Mouse (Mus musculus): Measurements from ENCODE around the gene Prokr1. TPM values are rescaled to one million over a fixed set of nuclear protein-coding genes. Genes with fewer than 3 reads are reported as not detected.

Gene Prokr1
- 1.9 TPM in 2 replicates for polyA plus RNA-seq (2015; fragmentation: Nextera tagmentation; extraction: Ambion mirVana)

DNA sequence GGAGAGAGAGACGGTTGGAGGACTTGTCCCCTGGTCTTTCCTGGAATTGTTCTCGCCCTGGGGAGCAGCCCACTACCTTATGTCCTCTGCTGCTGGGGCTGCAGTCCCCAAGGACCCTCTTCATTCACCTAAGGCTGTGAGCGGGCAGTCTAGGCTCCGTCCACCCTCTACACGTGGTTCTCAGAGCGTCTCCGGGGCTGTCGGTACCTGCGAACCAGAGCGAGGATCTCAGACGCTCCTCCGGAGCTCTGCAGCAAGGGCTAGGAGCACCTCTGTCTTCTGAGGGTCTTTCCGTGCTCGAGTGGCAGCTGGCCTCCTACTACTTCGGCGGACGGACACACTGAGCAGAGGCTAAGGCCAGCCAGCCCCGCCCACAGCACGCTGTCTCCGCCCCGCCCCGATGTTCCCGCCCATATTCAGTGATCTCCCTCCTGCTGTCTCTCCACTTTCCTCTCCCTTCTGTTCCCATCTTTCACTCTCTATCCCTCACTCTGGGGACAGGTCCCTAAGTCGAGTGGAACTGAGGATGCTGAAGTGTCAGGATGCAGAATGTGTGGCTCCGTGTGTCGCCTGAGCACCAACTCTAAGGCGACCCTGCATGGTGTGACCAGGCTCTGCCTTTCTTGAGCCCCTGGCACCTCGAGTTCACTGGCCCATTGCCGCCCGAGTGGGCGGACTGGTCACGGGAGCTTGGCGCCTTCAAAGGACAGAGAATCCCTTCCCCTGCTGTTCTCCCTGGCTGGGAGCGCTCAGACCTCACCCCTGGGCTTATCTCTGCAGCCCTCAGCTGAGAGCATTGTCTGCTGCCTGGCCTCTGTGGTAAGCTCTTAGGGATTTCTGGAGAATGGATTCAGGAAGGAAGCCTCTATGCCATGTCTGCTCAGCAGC lies at the start of gene Prokr1:
TSS of gene Prokr1 (minus strand) at position 350 of the 888 bp plus-strand sequence.

GRCm38 (mm10) chr6:87532953-87533710 lies 57.4 kb downstream of the Prokr1 start, which contains the start of gene Arhgap25:
Gene Arhgap25, minus strand, starts transcription at chr6:87533259.

Other genes with a start within 250 kb of the Prokr1 start
- 0.13 and 0.22 TPM in 2 replicates for gene Gkn1, start 239.8 kb downstream of the Prokr1 start, polyA plus RNA-seq (2015; fragmentation: Nextera tagmentation; extraction: Ambion mirVana)
- gene Gkn2, start 217.4 kb downstream of the Prokr1 start, polyA plus RNA-seq (2015; fragmentation: Nextera tagmentation; extraction: Ambion mirVana): 0.16 and 0.34 TPM in 2 replicates
- 0.21 and 0.38 TPM in 2 replicates for gene Gkn3, start 201.8 kb downstream of the Prokr1 start, polyA plus RNA-seq (2015; fragmentation: Nextera tagmentation; extraction: Ambion mirVana)
- gene Bmp10, start 161.7 kb downstream of the Prokr1 start, polyA plus RNA-seq (2015; fragmentation: Nextera tagmentation; extraction: Ambion mirVana): not detected in 2 replicates
- gene Arhgap25, start 57.5 kb downstream of the Prokr1 start, polyA plus RNA-seq (2015; fragmentation: Nextera tagmentation; extraction: Ambion mirVana): 10.9 and 15.7 TPM in 2 replicates
- gene Aplf, start 81.5 kb upstream of the Prokr1 start, polyA plus RNA-seq (2015; fragmentation: Nextera tagmentation; extraction: Ambion mirVana): 17.2 and 18.1 TPM in 2 replicates
- 0.67 and 0.86 TPM in 2 replicates for gene Efcc1, start 140.1 kb upstream of the Prokr1 start, polyA plus RNA-seq (2015; fragmentation: Nextera tagmentation; extraction: Ambion mirVana)
- 26.3 and 29.7 TPM in 2 replicates for gene Gp9, start 187.3 kb upstream of the Prokr1 start, polyA plus RNA-seq (2015; fragmentation: Nextera tagmentation; extraction: Ambion mirVana)
- gene Rab43, start 221.4 kb upstream of the Prokr1 start, polyA plus RNA-seq (2015; fragmentation: Nextera tagmentation; extraction: Ambion mirVana): 37.3 and 40.1 TPM in 2 replicates
- gene Gm45140, start 245.1 kb upstream of the Prokr1 start, polyA plus RNA-seq (2015; fragmentation: Nextera tagmentation; extraction: Ambion mirVana): 2.2 and 2.4 TPM in 2 replicates
- 43.4 and 47.8 TPM in 2 replicates for gene Isy1, start 248.1 kb upstream of the Prokr1 start, polyA plus RNA-seq (2015; fragmentation: Nextera tagmentation; extraction: Ambion mirVana)